Mouse (Mus musculus) midbrain, embryonic 11.5 days (tissue): Measurements from ENCODE around the gene Zbtb34. TPM values are rescaled to one million over a fixed set of nuclear protein-coding genes. Genes with fewer than 3 reads are reported as not detected.

ENCODE experiments used
- ATAC-seq: fragments of 200-750 bp; cut with Nextera tagmentation; 2 replicates; pipeline ENCODE4 v1.8.0; 2017; ENCODE audit warnings: moderate TSS enrichment, moderate library complexity; ENCODE audit not compliant: low FRiP score
- DNase-seq: peaks from one replicate; pipeline ENCODE4 v3.0.0; 2015; ENCODE audit warnings: low spot score; ENCODE audit errors: missing footprints
- H3K27ac ChIP-seq: fragments of 300-500 bp; sonication (generic); 2 replicates; pipeline ENCODE4 v1.5.1; 2014; ENCODE audit warnings: low read depth, low read length
- H3K27me3 ChIP-seq: fragments of 300-500 bp; sonication (generic); 2 replicates; pipeline ENCODE4 v1.6.1; 2014; ENCODE audit warnings: mild to moderate bottlenecking, low read length, moderate library complexity, mixed read lengths; ENCODE audit not compliant: control insufficient read depth, insufficient read depth
- H3K36me3 ChIP-seq: fragments of 300-500 bp; sonication (generic); 2 replicates; pipeline ENCODE4 v1.6.1; 2014; ENCODE audit warnings: mild to moderate bottlenecking, low read length, moderate library complexity, mixed read lengths; ENCODE audit not compliant: control insufficient read depth, insufficient read depth
- H3K4me1 ChIP-seq: fragments of 300-500 bp; sonication (generic); 2 replicates; pipeline ENCODE4 v1.6.1; 2014; ENCODE audit warnings: low read length; ENCODE audit not compliant: control insufficient read depth, insufficient read depth
- H3K4me2 ChIP-seq: fragments of 300-500 bp; sonication (generic); 2 replicates; pipeline ENCODE4 v1.6.1; 2014; ENCODE audit warnings: mild to moderate bottlenecking, moderate library complexity
- H3K4me3 ChIP-seq: fragments of 300-500 bp; sonication (generic); 2 replicates; pipeline ENCODE4 v1.5.1; 2014; ENCODE audit warnings: low read depth, low read length
- H3K9ac ChIP-seq: fragments of 300-500 bp; sonication (generic); 2 replicates; pipeline ENCODE4 v1.6.1; 2014; ENCODE audit warnings: low read length
- H3K9me3 ChIP-seq: fragments of 300-500 bp; sonication (generic); 2 replicates; pipeline ENCODE4 v1.6.1; 2016; ENCODE audit warnings: low read length; ENCODE audit not compliant: control insufficient read depth
- WGBS: fragments of 180-500 bp; shearing (Covaris S2); extraction: QIAGEN DNeasy Blood & Tissue Kit; methylation state at CpG from one replicate; pipeline ENCODE4 v1.1.7; 2014; 5-methylcytosine and 5-hydroxymethylcytosine counted together
- polyA plus RNA-seq: library from polyadenylated mRNA; unstranded; fragments of >200 nt; fragmentation: Nextera tagmentation; extraction: Ambion mirVana; gene quantifications from 2 replicates; pipeline ENCODE4 v1.2.1, GENCODE M21; 2014

Gene Zbtb34
- polyA plus RNA-seq, 1 experiment from 2014 or later: 8.0 TPM

GRCm38 (mm10) chr2:33451038-33451978 lies 20.2 kb upstream of the Zbtb34 start:
- H3K4me1 ChIP-seq: no peaks in the 10 kb centered on the region
- WGBS: 86% methylated on average over 11 of the region's 11 CpGs

GRCm38 (mm10) chr2:33449119-33449873 lies 18.2 kb upstream of the Zbtb34 start:
- no peaks in the 10 kb centered on the region for H3K9me3 ChIP-seq
- ATAC-seq (no peak), DNase-seq (no peak)
- H3K27me3 ChIP-seq: no peaks in the 10 kb centered on the region
- H3K4me2 ChIP-seq: no peak overlapping the region
- H3K27ac ChIP-seq: no peak overlapping the region
- no peak overlapping the region for H3K9ac ChIP-seq
- no peak overlapping the region for H3K4me3 ChIP-seq
- no peaks in the 10 kb centered on the region for H3K4me1 ChIP-seq
- H3K36me3 ChIP-seq: peaks cover 13% of the 10 kb centered on the region
- 90% methylated on average over 22 of the region's 22 CpGs for WGBS

More at GRCm38 (mm10) chr2:33451038-33451978, 20.2 kb upstream of the Zbtb34 start:
- DNase-seq (no peak), ATAC-seq (no peak)
- Histone ChIP-seq H3K9ac (no peak overlapping the region), H3K4me3 (no peak overlapping the region), H3K27me3 (no peaks in the 10 kb centered on the region), H3K27ac (no peak overlapping the region), H3K36me3 (peaks cover 15% of the 10 kb centered on the region), H3K9me3 (no peaks in the 10 kb centered on the region), H3K4me2 (no peak overlapping the region)

- Histone ChIP-seq H3K36me3 (peaks cover 10% of the 10 kb centered on the region), H3K4me2 (no peak overlapping the region), H3K4me1 (no peaks in the 10 kb centered on the region), H3K27me3 (no peaks in the 10 kb centered on the region), H3K4me3 (no peak overlapping the region), H3K9ac (no peak overlapping the region), H3K9me3 (no peaks in the 10 kb centered on the region), H3K27ac (no peak overlapping the region)
- WGBS: 67% methylated on average over 1 of the region's 1 CpGs
- DNase-seq (no peak), ATAC-seq (no peak)
These were observed 15.7 kb upstream of the Zbtb34 start for GRCm38 (mm10) chr2:33446796-33447195.

GRCm38 (mm10) chr2:33445741-33446140 lies 14.6 kb upstream of the Zbtb34 start:
- no peak overlapping the region for H3K4me2 ChIP-seq
- no peak for ATAC-seq
- H3K4me1 ChIP-seq: no peaks in the 10 kb centered on the region
- H3K9ac ChIP-seq: no peak overlapping the region
- H3K27me3 ChIP-seq: no peaks in the 10 kb centered on the region
- no peak overlapping the region for H3K27ac ChIP-seq
- 92% methylated on average over 5 of the region's 5 CpGs for WGBS
- H3K4me3 ChIP-seq: no peak overlapping the region
- H3K9me3 ChIP-seq: no peaks in the 10 kb centered on the region
- DNase-seq: no peak
- peaks cover 4% of the 10 kb centered on the region; the same call in 1 of the 2 replicates for H3K36me3 ChIP-seq

- Histone ChIP-seq H3K36me3 (0 out of 2 replicates have a peak, but pooled peaks cover 3% of the 10 kb centered on the region), H3K4me2 (no peak overlapping the region), H3K27ac (no peak overlapping the region), H3K27me3 (no peaks in the 10 kb centered on the region), H3K4me1 (peaks cover 7% of the 10 kb centered on the region), H3K4me3 (no peak overlapping the region), H3K9me3 (no peaks in the 10 kb centered on the region), H3K9ac (no peak overlapping the region)
- ATAC-seq (no peak), DNase-seq (no peak)
These were observed 13.7 kb upstream of the Zbtb34 start for GRCm38 (mm10) chr2:33444862-33445261.

- no peak for DNase-seq
- H3K9me3 ChIP-seq: no peaks in the 10 kb centered on the region
- no peak overlapping the region for H3K27ac ChIP-seq
- WGBS: 57% methylated on average over 5 of the region's 5 CpGs
- no peak overlapping the region for H3K4me3 ChIP-seq
- no peak overlapping the region for H3K4me2 ChIP-seq
- H3K36me3 ChIP-seq: 0 out of 2 replicates have a peak, but pooled peaks cover 3% of the 10 kb centered on the region
- H3K4me1 ChIP-seq: peaks cover 12% of the 10 kb centered on the region
- ATAC-seq: no peak
- H3K9ac ChIP-seq: no peak overlapping the region
- no peaks in the 10 kb centered on the region for H3K27me3 ChIP-seq
These were observed 13.2 kb upstream of the Zbtb34 start for GRCm38 (mm10) chr2:33444358-33444757.

- no peaks in the 10 kb centered on the region for H3K9me3 ChIP-seq
- H3K4me1 ChIP-seq: peaks cover 20% of the 10 kb centered on the region
- 52% methylated on average over 4 of the region's 4 CpGs for WGBS
- H3K36me3 ChIP-seq: no peaks in the 10 kb centered on the region
- no peaks in the 10 kb centered on the region for H3K27me3 ChIP-seq
- no peak overlapping the region for H3K4me3 ChIP-seq
- no peak overlapping the region for H3K9ac ChIP-seq
- ATAC-seq: no peak
- no peak overlapping the region for H3K4me2 ChIP-seq
- no peak for DNase-seq
- H3K27ac ChIP-seq: no peak overlapping the region
These were observed 11.6 kb upstream of the Zbtb34 start for GRCm38 (mm10) chr2:33442701-33443100.

GRCm38 (mm10) chr2:33440893-33441292 lies 9.8 kb upstream of the Zbtb34 start:
- H3K9ac ChIP-seq: no peak overlapping the region
- no peak overlapping the region for H3K27ac ChIP-seq
- H3K4me3 ChIP-seq: no peak overlapping the region
- no peaks in the 10 kb centered on the region for H3K36me3 ChIP-seq
- H3K9me3 ChIP-seq: no peaks in the 10 kb centered on the region
- peaks cover 31% of the 10 kb centered on the region for H3K4me1 ChIP-seq
- ATAC-seq (no peak), DNase-seq (peak; percentile 84)
- 27% methylated on average over 4 of the region's 4 CpGs for WGBS
- H3K4me2 ChIP-seq: no peak overlapping the region
- H3K27me3 ChIP-seq: no peaks in the 10 kb centered on the region
